Mouse (Mus musculus): ENCODE data around the gene Tuba1c.

GRCm38 (mm10) chr15:99018630-99019029 lies 11.1 kb upstream of the Tuba1c start:
- TF ChIP-seq CTCF (IDR thresholded peaks at IDR 0.05; ENCODE audit: insufficient read depth, low read length) (no peak), POLR2A (IDR thresholded peaks at IDR 0.05; ENCODE audit: borderline replicate concordance, extremely low read depth, low read depth, low read length) (no peak)
